ENCODE assay signal across 10 mouse cellular contexts in the genomic region with DNA sequence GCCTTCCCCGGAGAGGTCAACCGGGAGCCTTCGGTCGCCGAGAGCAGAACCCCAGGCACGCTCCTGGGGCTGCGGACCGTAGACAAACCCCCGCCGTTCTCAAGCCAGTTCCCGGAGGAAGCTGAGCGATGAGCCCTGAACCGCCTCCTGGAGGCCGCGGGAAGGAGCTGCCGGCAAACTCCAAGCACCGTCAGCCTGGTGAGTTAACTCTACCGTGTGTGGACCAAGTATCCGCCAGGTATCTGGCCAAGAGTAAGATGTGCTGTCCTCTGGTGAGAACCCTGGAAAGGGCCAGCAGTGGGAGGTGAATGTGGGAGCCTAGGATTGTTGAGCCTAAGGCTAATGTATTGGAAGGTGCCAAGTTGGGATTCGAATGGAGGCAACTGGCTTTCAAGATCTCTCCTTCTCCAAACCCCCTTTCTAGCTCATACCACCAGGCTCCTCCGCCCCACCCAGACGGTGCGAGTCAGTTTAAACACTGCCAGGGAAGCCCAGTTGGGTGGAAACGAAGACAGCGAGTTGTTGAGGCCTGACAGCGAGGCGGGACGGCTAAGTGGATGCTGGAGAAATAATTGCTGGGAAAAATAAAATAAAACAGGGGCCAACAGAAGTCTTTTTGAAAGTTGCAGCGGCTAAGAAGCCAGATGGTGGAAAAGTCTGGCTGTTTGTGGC. TPM values are rescaled to one million over a fixed set of nuclear protein-coding genes. Genes with fewer than 3 reads are reported as not detected.
DNase-seq lines count a peak whose midpoint lies in the region; ATAC-seq and TF ChIP-seq lines count a peak whose summit lies in the region.
"Had no signal": no experiment of that assay in that cellular context is flagged by ENCODE, and none has a peak within 500 bp of the region (broad histone marks: within the 10 kb centered on the region; RNA-seq: fewer than 3 reads in every experiment).

No protein-coding gene starts in this region.

- peaks cover 79% of the 10 kb centered on the region for H3K27me3 ChIP-seq in heart, embryonic 11.5 days (ENCODE audit: control insufficient read depth, insufficient read depth, low read length)
- peaks cover 78% of the 10 kb centered on the region for H3K27me3 ChIP-seq in forebrain, postnatal 0 days (ENCODE audit: insufficient read depth, low read length)
- peaks cover 90% of the 10 kb centered on the region for H3K27me3 ChIP-seq in midbrain, embryonic 11.5 days (ENCODE audit: control insufficient read depth, insufficient read depth, low read length)

- WGBS in heart, embryonic 11.5 days (ENCODE audit: insufficient replicate concordance), result under 1% methylated on average over 29 of the region's 29 CpGs
- WGBS in forebrain, postnatal 0 days, result under 1% methylated on average over 29 of the region's 29 CpGs
- WGBS in midbrain, embryonic 11.5 days, result 1% methylated on average over 29 of the region's 29 CpGs

- H3K4me2 ChIP-seq in heart, embryonic 11.5 days, result peak overlapping the region; percentile 78
- H3K4me2 ChIP-seq in forebrain, postnatal 0 days (ENCODE audit: low read depth), result peak overlapping the region; percentile 57
- peak overlapping the region; percentile 51 for H3K4me2 ChIP-seq in midbrain, embryonic 11.5 days

- H3K9me3 ChIP-seq in heart, embryonic 11.5 days (replicated peaks; ENCODE audit: control insufficient read depth, low read length), result no peaks in the 10 kb centered on the region
- H3K9me3 ChIP-seq in ES-E14 (ENCODE audit: control insufficient read depth, insufficient read depth, low read depth, low read length), result no peaks in the 10 kb centered on the region
- H3K9me3 ChIP-seq in forebrain, postnatal 0 days (ENCODE audit: low read length), result no peaks in the 10 kb centered on the region
- H3K9me3 ChIP-seq in midbrain, embryonic 11.5 days (ENCODE audit: control insufficient read depth, low read length), result no peaks in the 10 kb centered on the region

- H3K36me3 ChIP-seq in heart, embryonic 11.5 days (ENCODE audit: control insufficient read depth, insufficient read depth, low read length), result no peaks in the 10 kb centered on the region
- no peaks in the 10 kb centered on the region for H3K36me3 ChIP-seq in ES-E14 (ENCODE audit: control insufficient read depth, insufficient read depth, low read length, poor library complexity, severe bottlenecking)
- no peaks in the 10 kb centered on the region for H3K36me3 ChIP-seq in forebrain, postnatal 0 days (ENCODE audit: insufficient read depth)
- no peaks in the 10 kb centered on the region for H3K36me3 ChIP-seq in midbrain, embryonic 11.5 days (ENCODE audit: control insufficient read depth, insufficient read depth, low read length)

- intact Hi-C loops in left cerebral cortex, postnatal 36 days (cut with DNase I), result loop anchor here (10.0 kb wide), 1 partner anchor 955 kb away; no protein-coding TSS in a partner anchor

- DNase-seq in heart, adult 9 months (ENCODE audit: low spot score in 2 of 2), result no peak
- no peak for DNase-seq in ES-E14 (ENCODE audit: low read depth, low spot score)
- peak; percentile 72 for DNase-seq in forebrain, postnatal 0 days
- DNase-seq in midbrain, embryonic 11.5 days (ENCODE audit: low spot score, missing footprints), result peak; percentile 97
- no peak for DNase-seq in layer of hippocampus, adult 9-10 months (ENCODE audit: low spot score)
- no peak for DNase-seq in left cerebral cortex, postnatal 36 days (ENCODE audit: low spot score in 2 of 2)
- no peak for DNase-seq in layer of hippocampus, adult 8-10 months (ENCODE audit: low spot score in 2 of 2)

- peaks cover 11% of the 10 kb centered on the region; the same call in 1 of the 2 replicates for H3K4me1 ChIP-seq in heart, embryonic 11.5 days (ENCODE audit: control insufficient read depth, insufficient read depth, low read length)
- H3K4me1 ChIP-seq in ES-E14 (ENCODE audit: control insufficient read depth in 2 of 2, insufficient read depth in 2 of 2, low read length in 2 of 2, poor library complexity in 1 of 2), result no peaks in the 10 kb centered on the region; a peak in 1 of 4 replicates
- no peaks in the 10 kb centered on the region for H3K4me1 ChIP-seq in forebrain, postnatal 0 days (ENCODE audit: insufficient read depth)
- H3K4me1 ChIP-seq in midbrain, embryonic 11.5 days (ENCODE audit: control insufficient read depth, insufficient read depth, low read length), result peaks cover 15% of the 10 kb centered on the region

- peak overlapping the region; percentile 45 for H3K4me3 ChIP-seq in heart, embryonic 11.5 days (ENCODE audit: low read depth, low read length)
- H3K4me3 ChIP-seq in ES-E14 (ENCODE audit: insufficient read depth in 1 of 2, low read depth in 1 of 2, low read length in 2 of 2, poor library complexity in 1 of 2, severe bottlenecking in 1 of 2), result peak overlapping the region; percentile 56 to 58; a peak in 3 of 4 replicates
- H3K4me3 ChIP-seq in forebrain, postnatal 0 days (ENCODE audit: low read depth, low read length), result peak overlapping the region; percentile 38
- peak overlapping the region; percentile 36 for H3K4me3 ChIP-seq in midbrain, embryonic 11.5 days (ENCODE audit: low read depth, low read length)

- ATAC-seq in heart, embryonic 11.5 days (replicated peaks; ENCODE audit: insufficient number of reproducible peaks, low FRiP score, low TSS enrichment), result no peak
- peak; percentile 66 for ATAC-seq in forebrain, postnatal 0 days
- peak; percentile 56 for ATAC-seq in midbrain, embryonic 11.5 days (ENCODE audit: low FRiP score)

- H3K9ac ChIP-seq in heart, embryonic 11.5 days (ENCODE audit: low read depth, low read length), result no peak overlapping the region
- 0 out of 2 replicates have a peak overlapping the region, but pooled peaks have one; percentile 22 for H3K9ac ChIP-seq in ES-E14 (ENCODE audit: insufficient read depth, low read depth, low read length, poor library complexity, severe bottlenecking)
- H3K9ac ChIP-seq in forebrain, postnatal 0 days, result no peak overlapping the region
- H3K9ac ChIP-seq in midbrain, embryonic 11.5 days (ENCODE audit: low read length), result 0 out of 2 replicates have a peak overlapping the region, but pooled peaks have one; percentile 7

- H3K27ac ChIP-seq in heart, embryonic 11.5 days (ENCODE audit: low read depth, low read length), result no peak overlapping the region
- no peak overlapping the region for H3K27ac ChIP-seq in ES-E14 (ENCODE audit: insufficient read depth, low read depth, low read length, poor library complexity, severe bottlenecking)
- H3K27ac ChIP-seq in forebrain, postnatal 0 days (ENCODE audit: low read depth, low read length), result no peak overlapping the region
- 0 out of 2 replicates have a peak overlapping the region, but pooled peaks have one; percentile 15 for H3K27ac ChIP-seq in midbrain, embryonic 11.5 days (ENCODE audit: low read depth, low read length)
- H3K27ac ChIP-seq: macrophage had no signal

- in situ Hi-C loops in ES-E14 (cut with MboI; ENCODE audit: low sequenced_read_pairs in 2 of 2, unreplicated experiment in 2 of 2), result loop anchor here in 1 of 2 experiments (25.0 kb wide), 1 partner anchor 213 kb away; no protein-coding TSS in a partner anchor

- TF ChIP-seq CTCF in forebrain, postnatal 0 days (IDR thresholded peaks at IDR 0.05; ENCODE audit: low read depth), result peak; percentile 59

TF ChIP-seq in ES-E14, 5 proteins besides CTCF, POLR2A, EP300 and RAD21:
- no peak for TF ChIP-seq ZC3H11A (IDR thresholded peaks at IDR 0.05; ENCODE audit: borderline replicate concordance, low read depth, low read length)
- no peak for TF ChIP-seq HCFC1 (IDR thresholded peaks at IDR 0.05; ENCODE audit: borderline replicate concordance, insufficient read depth, low read length)
- TF ChIP-seq MAFK (IDR thresholded peaks at IDR 0.05; ENCODE audit: insufficient read depth, low read depth, low read length), result no peak
- no peak for TF ChIP-seq ZNF384 (IDR thresholded peaks at IDR 0.05; ENCODE audit: low read depth, low read length)
- no peak for TF ChIP-seq CHD2 (IDR thresholded peaks at IDR 0.05; ENCODE audit: low read depth, low read length)

RNA-seq across cellular contexts. Expression of gene Fezf1, which starts 1.6 kb away (rescaled TPM):
- polyA plus RNA-seq in heart, embryonic 11.5 days (2014; fragmentation: Nextera tagmentation; extraction: Ambion mirVana), result not detected in 2 replicates
- not detected in 2 replicates for total RNA-seq in ES-E14 (2012; rRNA removed)
- 6.1 and 19.7 TPM in 2 replicates for total RNA-seq in forebrain, postnatal 0 days (2014; rRNA removed)
- polyA plus RNA-seq in forebrain, postnatal 0 days (2015; fragmentation: Nextera tagmentation; extraction: Ambion mirVana), result 4.5 and 10.0 TPM in 2 replicates
- 1.9 and 3.3 TPM in 2 replicates for polyA plus RNA-seq in midbrain, embryonic 11.5 days (2014; fragmentation: Nextera tagmentation; extraction: Ambion mirVana)
- total RNA-seq in left cerebral cortex, postnatal 36 days (2021), result under 1 TPM; 0.12 to 0.20 TPM
- under 1 TPM in 1 of 4 experiments, not detected in 3; 0.16 TPM for total RNA-seq in layer of hippocampus, adult 8-10 months (2022)
- total RNA-seq: common myeloid progenitor, adult 5-6 weeks had no signal
- polyA plus RNA-seq: macrophage had no signal

Comparison
In these comparisons a context has a peak if more than half of its experiments do, and no peak if none do; other contexts are left out.
1. H3K9ac ChIP-seq: peak in ES-E14 (single experiment) and midbrain, embryonic 11.5 days (single experiment); none in heart, embryonic 11.5 days (single experiment) and forebrain, postnatal 0 days (single experiment).
2. DNase-seq: peak in forebrain, postnatal 0 days (single experiment) and midbrain, embryonic 11.5 days (single experiment); none in heart, adult 9 months (0 of 2), ES-E14 (single experiment), layer of hippocampus, adult 9-10 months (single experiment), left cerebral cortex, postnatal 36 days (0 of 2) and layer of hippocampus, adult 8-10 months (0 of 2).
3. Peak in every context shown above with its lines, with median percentiles within 50 percentile points of each other: H3K4me2 ChIP-seq and H3K4me3 ChIP-seq.